Mouse (Mus musculus): ENCODE measurements at regions not wholly inside any gene's neighbourhood (a gene's known extent, or its start where the extent isn't known, plus 50 kb on each side); places are given as distances from the start of the nearest gene placed in this dataset.

DNA sequence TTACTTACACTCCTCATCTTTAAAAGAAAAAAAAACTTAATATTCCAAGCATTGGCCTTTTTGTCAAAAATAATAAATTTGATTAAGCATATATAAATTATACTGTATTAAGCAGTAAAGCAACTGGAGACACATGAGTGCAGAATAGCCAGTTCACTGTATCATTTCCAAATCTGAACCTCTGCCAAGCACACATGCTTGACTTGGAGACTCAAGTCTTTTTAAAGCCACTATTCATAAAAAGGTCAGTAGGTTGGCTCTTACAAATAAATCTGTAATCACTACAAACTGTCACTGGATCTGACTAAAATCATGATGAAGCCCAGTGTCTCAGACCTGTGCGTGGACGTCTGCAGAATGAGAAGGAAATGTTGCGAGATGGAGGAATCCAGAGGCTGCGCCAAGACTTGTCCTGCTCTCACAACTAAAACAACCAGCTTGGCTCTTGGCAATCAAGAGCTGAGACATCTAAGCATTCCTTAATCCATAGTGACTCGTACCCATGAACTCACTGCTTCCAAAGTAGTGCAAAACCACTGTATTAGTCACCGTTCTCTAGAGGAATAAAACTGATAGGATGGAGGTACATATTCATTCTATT lies 195.8 kb upstream of the Map3k7 start:
- no peak for TF ChIP-seq CTCF (IDR thresholded peaks at IDR 0.05; ENCODE audit: low read depth, low read length)
- TF ChIP-seq GATA2 (IDR thresholded peaks at IDR 0.05; ENCODE audit: borderline replicate concordance, low read depth, low read length) = no peak
